Mouse (Mus musculus): ENCODE data around the gene Smr3a. TPM values are rescaled to one million over a fixed set of nuclear protein-coding genes. Genes with fewer than 3 reads are reported as not detected.

Smr3a gene
- total RNA-seq (2014; rRNA removed) (0.38 and 1.0 TPM in 2 replicates), polyA plus RNA-seq (2015; fragmentation: Nextera tagmentation; extraction: Ambion mirVana) (0.38 TPM in 1 of 2 replicates, not detected in the other)

DNA sequence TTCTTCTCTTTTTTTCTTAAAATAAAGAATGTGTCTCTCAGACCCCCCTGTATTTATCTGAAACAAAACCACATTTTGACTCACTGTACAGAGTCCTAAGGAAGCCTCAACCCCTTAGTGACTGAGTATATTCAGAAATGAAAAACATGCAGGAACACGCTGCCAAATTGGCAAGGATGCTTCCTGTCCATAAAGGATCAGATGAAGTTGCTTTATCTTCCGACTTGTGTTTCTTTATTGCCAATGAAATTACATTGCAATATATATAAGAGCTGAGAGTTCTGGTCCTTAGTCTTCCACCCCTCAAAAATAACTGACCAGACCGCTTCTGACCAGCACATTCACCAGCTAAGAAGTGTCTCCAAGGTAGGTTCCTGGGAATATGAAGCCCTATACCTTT is at the start of gene Smr3a:
Gene Smr3a, plus strand, starts transcription at position 301 of the 400 bp plus-strand sequence.
- H3K4me3 ChIP-seq (ENCODE audit: low read depth, low read length): no peak within 1 kb of the TSS
- H3K9me3 ChIP-seq (ENCODE audit: low read length): no peaks in the 10 kb centered on the region
- H3K4me2 ChIP-seq (ENCODE audit: low read depth): no peak within 1 kb of the TSS
- no peaks in the 10 kb centered on the region for H3K4me1 ChIP-seq (ENCODE audit: insufficient read depth)
- no peak within 1 kb of the TSS for H3K27ac ChIP-seq (ENCODE audit: low read depth, low read length)
- no peaks in the 10 kb centered on the region for H3K36me3 ChIP-seq (ENCODE audit: insufficient read depth)
- ATAC-seq (no peak), DNase-seq (no peak)
- no peaks in the 10 kb centered on the region for H3K27me3 ChIP-seq (ENCODE audit: insufficient read depth, low read length)
- no peak within 1 kb of the TSS for H3K9ac ChIP-seq
- no peak for TF ChIP-seq CTCF (IDR thresholded peaks at IDR 0.05; ENCODE audit: low read depth)
- 90% methylated on average over 3 of the region's 3 CpGs for WGBS

- no peaks in the 10 kb centered on the region for H3K9me3 ChIP-seq (ENCODE audit: low read length)
- no peaks in the 10 kb centered on the region for H3K4me1 ChIP-seq (ENCODE audit: insufficient read depth)
- H3K9ac ChIP-seq: no peak within 1 kb of the TSS
- H3K27ac ChIP-seq (ENCODE audit: low read depth, low read length): no peak within 1 kb of the TSS
- H3K36me3 ChIP-seq (ENCODE audit: insufficient read depth): no peaks in the 10 kb centered on the region
- H3K4me3 ChIP-seq (ENCODE audit: low read depth, low read length): no peak within 1 kb of the TSS
- ATAC-seq (no peak), DNase-seq (no peak)
- no peaks in the 10 kb centered on the region for H3K27me3 ChIP-seq (ENCODE audit: insufficient read depth, low read length)
- no peak within 1 kb of the TSS for H3K4me2 ChIP-seq (ENCODE audit: low read depth)
- 50% methylated on average over 2 of the region's 2 CpGs for WGBS
- no peak for TF ChIP-seq CTCF (IDR thresholded peaks at IDR 0.05; ENCODE audit: low read depth)
Measured at GRCm38 (mm10) chr5:87969201-87969600, 33.1 kb upstream of the Smr3a start, which contains the start of the genes 2310003L06Rik and Gm28434. Gene 2310003L06Rik, plus strand, starts transcription at chr5:87969459. Gene Gm28434, plus strand, starts transcription at chr5:87969517.

- H3K4me3 ChIP-seq (ENCODE audit: low read depth, low read length): no peak within 1 kb of the TSS
Measured at GRCm38 (mm10) chr5:87979139-87979538, 23.2 kb upstream of the Smr3a start, which contains the start of gene Cabs1. Gene Cabs1, plus strand, starts transcription at chr5:87979439.

DNA sequence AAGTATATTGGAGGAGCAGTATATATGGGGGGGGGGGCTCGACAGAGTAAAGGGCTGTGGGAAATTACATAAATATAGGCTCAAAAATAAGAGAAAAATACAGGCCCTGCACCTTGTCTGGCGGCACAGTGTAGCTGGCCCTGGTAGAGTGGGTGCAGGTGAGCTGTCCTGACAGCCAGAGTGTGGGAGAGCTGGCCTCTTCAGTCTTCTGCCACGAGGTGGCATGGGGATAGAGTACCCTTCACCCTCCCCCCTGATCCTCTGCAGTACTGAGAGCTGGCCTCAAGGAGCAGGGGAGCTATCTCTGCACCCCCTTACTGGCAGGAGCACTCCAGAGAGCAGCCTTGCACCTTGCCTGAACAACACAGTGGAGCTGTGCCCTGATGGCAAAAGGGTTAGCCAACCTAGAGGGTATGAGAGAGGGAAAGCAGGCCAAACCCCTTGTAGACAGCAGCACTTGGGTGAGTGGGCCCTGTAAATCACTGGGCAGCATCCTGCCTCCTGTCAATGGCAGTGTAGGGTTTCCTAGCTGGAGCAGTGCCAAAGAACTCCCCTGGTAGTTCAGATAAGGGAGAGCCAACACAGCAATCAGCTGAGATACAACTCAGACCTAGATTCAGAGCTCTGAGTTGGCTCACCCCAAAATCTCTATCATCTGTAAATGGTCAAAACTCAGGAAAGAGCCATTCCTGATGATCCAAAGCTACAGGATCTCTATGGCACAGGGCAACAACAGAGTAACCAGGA is 19.7 kb upstream of the Smr3a start:
- Histone ChIP-seq H3K27me3 (ENCODE audit: insufficient read depth, low read length) (no peaks in the 10 kb centered on the region), H3K9ac (no peak overlapping the region), H3K4me1 (ENCODE audit: insufficient read depth) (no peaks in the 10 kb centered on the region), H3K27ac (ENCODE audit: low read depth, low read length) (no peak overlapping the region), H3K4me3 (ENCODE audit: low read depth, low read length) (no peak overlapping the region), H3K36me3 (ENCODE audit: insufficient read depth) (no peaks in the 10 kb centered on the region), H3K9me3 (ENCODE audit: low read length) (no peaks in the 10 kb centered on the region), H3K4me2 (ENCODE audit: low read depth) (no peak overlapping the region)
- no peak for DNase-seq
- TF ChIP-seq CTCF (IDR thresholded peaks at IDR 0.05; ENCODE audit: low read depth): no peak
- ATAC-seq: no peak
- 71% methylated on average over 3 of the region's 3 CpGs for WGBS

More at GRCm38 (mm10) chr5:87979139-87979538, 23.2 kb upstream of the Smr3a start, which contains the start of gene Cabs1:
- Histone ChIP-seq H3K9me3 (ENCODE audit: low read length) (no peaks in the 10 kb centered on the region), H3K36me3 (ENCODE audit: insufficient read depth) (no peaks in the 10 kb centered on the region), H3K27ac (ENCODE audit: low read depth, low read length) (no peak within 1 kb of the TSS), H3K9ac (no peak within 1 kb of the TSS), H3K27me3 (ENCODE audit: insufficient read depth, low read length) (no peaks in the 10 kb centered on the region), H3K4me2 (ENCODE audit: low read depth) (no peak within 1 kb of the TSS), H3K4me1 (ENCODE audit: insufficient read depth) (no peaks in the 10 kb centered on the region)
- WGBS: 91% methylated on average over 3 of the region's 3 CpGs
- DNase-seq: no peak
- ATAC-seq: no peak
- TF ChIP-seq CTCF (IDR thresholded peaks at IDR 0.05; ENCODE audit: low read depth): no peak

DNA sequence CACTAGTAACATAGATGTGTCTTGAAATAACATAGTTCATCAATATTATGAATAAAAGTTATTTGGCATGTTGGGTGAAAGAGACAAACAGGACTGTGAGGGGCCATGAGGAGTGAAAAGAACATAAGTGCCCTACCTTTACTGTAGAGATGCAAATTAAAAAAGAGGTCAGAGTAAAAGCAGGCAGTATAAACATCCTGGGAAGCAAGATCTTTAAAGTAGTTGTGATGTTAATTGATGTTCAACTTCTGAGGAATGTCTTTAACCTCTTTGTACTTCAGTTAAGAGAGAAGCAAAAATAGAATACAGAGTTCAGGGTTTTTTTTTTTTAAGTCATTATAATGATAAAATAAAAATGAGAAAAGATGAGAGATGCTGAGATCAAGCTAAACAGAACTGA is 2.9 kb downstream of the Smr3a start:
- no peak for ATAC-seq
- TF ChIP-seq CTCF (IDR thresholded peaks at IDR 0.05; ENCODE audit: low read depth): no peak
- H3K4me3 ChIP-seq (ENCODE audit: low read depth, low read length): no peak overlapping the region

More for the DNA sequence above, 2.9 kb downstream of the Smr3a start:
- H3K27me3 ChIP-seq (ENCODE audit: insufficient read depth, low read length): no peaks in the 10 kb centered on the region
- no peaks in the 10 kb centered on the region for H3K36me3 ChIP-seq (ENCODE audit: insufficient read depth)
- H3K27ac ChIP-seq (ENCODE audit: low read depth, low read length): no peak overlapping the region
- no peak overlapping the region for H3K9ac ChIP-seq
- DNase-seq: no peak
- H3K4me1 ChIP-seq (ENCODE audit: insufficient read depth): no peaks in the 10 kb centered on the region
- no peaks in the 10 kb centered on the region for H3K9me3 ChIP-seq (ENCODE audit: low read length)
- H3K4me2 ChIP-seq (ENCODE audit: low read depth): no peak overlapping the region

Other genes with a start within 250 kb of the Smr3a start
- gene Csn1s2a, start 228.0 kb upstream of the Smr3a start, total RNA-seq (2014; rRNA removed): not detected in 2 replicates
- not detected in 2 replicates for gene Csn1s2a, start 228.0 kb upstream of the Smr3a start, polyA plus RNA-seq (2015; fragmentation: Nextera tagmentation; extraction: Ambion mirVana)
- not detected in 2 replicates for gene Csn1s2b, start 194.5 kb upstream of the Smr3a start, total RNA-seq (2014; rRNA removed)
- not detected in 2 replicates for gene Csn1s2b, start 194.5 kb upstream of the Smr3a start, polyA plus RNA-seq (2015; fragmentation: Nextera tagmentation; extraction: Ambion mirVana)
- gene Prr27, start 176.9 kb upstream of the Smr3a start, total RNA-seq (2014; rRNA removed): not detected in 2 replicates
- gene Prr27, start 176.9 kb upstream of the Smr3a start, polyA plus RNA-seq (2015; fragmentation: Nextera tagmentation; extraction: Ambion mirVana): not detected in 2 replicates
- 0.29 TPM in 1 of 2 replicates, not detected in the other for gene Odam, start 117.5 kb upstream of the Smr3a start, total RNA-seq (2014; rRNA removed)
- not detected in 2 replicates for gene Odam, start 117.5 kb upstream of the Smr3a start, polyA plus RNA-seq (2015; fragmentation: Nextera tagmentation; extraction: Ambion mirVana)
- gene Csn3, start 77.0 kb upstream of the Smr3a start, total RNA-seq (2014; rRNA removed): not detected in 2 replicates
- not detected in 2 replicates for gene Csn3, start 77.0 kb upstream of the Smr3a start, polyA plus RNA-seq (2015; fragmentation: Nextera tagmentation; extraction: Ambion mirVana)
- gene 2310003L06Rik, start 33.1 kb upstream of the Smr3a start, total RNA-seq (2014; rRNA removed): 0.14 and 0.15 TPM in 2 replicates
- gene 2310003L06Rik, start 33.1 kb upstream of the Smr3a start, polyA plus RNA-seq (2015; fragmentation: Nextera tagmentation; extraction: Ambion mirVana): 0.20 TPM in 1 of 2 replicates, not detected in the other
- gene Gm28434, start 33.0 kb upstream of the Smr3a start, total RNA-seq (2014; rRNA removed): not detected in 2 replicates
- gene Gm28434, start 33.0 kb upstream of the Smr3a start, polyA plus RNA-seq (2015; fragmentation: Nextera tagmentation; extraction: Ambion mirVana): 0.48 TPM in 1 of 2 replicates, not detected in the other
- gene Cabs1, start 23.1 kb upstream of the Smr3a start, total RNA-seq (2014; rRNA removed): not detected in 2 replicates
- not detected in 2 replicates for gene Cabs1, start 23.1 kb upstream of the Smr3a start, polyA plus RNA-seq (2015; fragmentation: Nextera tagmentation; extraction: Ambion mirVana)
- not detected in 2 replicates for gene Smr2, start 84.0 kb downstream of the Smr3a start, total RNA-seq (2014; rRNA removed)
- not detected in 2 replicates for gene Smr2, start 84.0 kb downstream of the Smr3a start, polyA plus RNA-seq (2015; fragmentation: Nextera tagmentation; extraction: Ambion mirVana)
- gene Gm11116, start 109.0 kb downstream of the Smr3a start, total RNA-seq (2014; rRNA removed): not detected in 2 replicates
- not detected in 2 replicates for gene Gm11116, start 109.0 kb downstream of the Smr3a start, polyA plus RNA-seq (2015; fragmentation: Nextera tagmentation; extraction: Ambion mirVana)
- not detected in 2 replicates for gene Gm11115, start 151.6 kb downstream of the Smr3a start, total RNA-seq (2014; rRNA removed)
- gene Gm11115, start 151.6 kb downstream of the Smr3a start, polyA plus RNA-seq (2015; fragmentation: Nextera tagmentation; extraction: Ambion mirVana): not detected in 2 replicates

All from forebrain, postnatal 0 days (tissue).